Mouse (Mus musculus) cortical plate, adult 2 months (tissue): ENCODE measurements around the gene Mpdu1.

Experiments used
- CTCF ChIP-seq: fragments of 200-500 bp; IDR thresholded peaks from 2 replicates; pipeline ENCODE4 v1.5.1; 2011; ENCODE audit warnings: mild to moderate bottlenecking, control low read depth, low read length; ENCODE audit not compliant: insufficient read depth; ENCODE audit errors: extremely low read depth
- POLR2A ChIP-seq: fragments of 200-500 bp; IDR thresholded peaks from 2 replicates; pipeline ENCODE4 v1.6.1; 2011; ENCODE audit warnings: mild to moderate bottlenecking, low read length, control low read depth; ENCODE audit not compliant: insufficient read depth; ENCODE audit errors: extremely low read depth

DNA sequence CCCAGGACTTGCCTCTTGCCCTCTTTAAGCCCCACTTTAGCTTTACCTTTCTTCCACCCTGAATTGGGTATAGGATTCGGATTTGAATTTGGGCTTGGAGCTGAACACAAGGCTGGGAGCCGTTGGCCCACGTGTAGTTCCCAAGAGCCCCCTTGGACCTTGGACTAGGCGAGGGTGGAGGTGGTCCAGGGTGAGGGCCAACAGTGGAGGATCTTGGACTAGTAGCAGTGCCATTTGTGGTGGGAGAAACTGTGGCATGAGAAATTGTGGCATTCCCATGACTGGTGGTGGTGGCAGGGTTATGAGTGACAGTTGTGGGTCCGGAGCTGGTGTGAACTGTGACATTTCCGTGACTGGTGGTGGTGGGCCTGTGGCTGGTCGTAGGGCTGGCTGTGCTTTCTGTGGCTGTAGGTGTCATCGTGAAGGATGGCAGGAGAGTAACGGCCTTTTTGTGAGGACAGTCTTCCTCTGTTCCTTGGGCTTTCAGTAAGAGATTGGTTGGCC is 3.1 kb upstream of the Mpdu1 start:
- TF ChIP-seq POLR2A, result no peak
- TF ChIP-seq CTCF, result no peak
